Mouse (Mus musculus) Patski (cell line): ENCODE measurements at regions not wholly inside any gene's neighbourhood (a gene's known extent, or its start where the extent isn't known, plus 50 kb on each side); places are given as distances from the start of the nearest gene placed in this dataset.
"Not testable (repeated sequence)": the region's sequence is repeated elsewhere in the genome, so short reads cannot be mapped to it uniquely, and the experiment has no call there.

Source experiments
- ATAC-seq: fragments of 100-300 bp; one replicate; pipeline ENCODE4 v1.8.0; 2021
- CTCF ChIA-PET: fragments of 350-600 bp; sonication (Branson Sonifier 250); formaldehyde crosslinking; loops from one replicate; lab custom pipeline; 2022; ENCODE audit warnings: inconsistent platforms; lab: Charles Lee
- POLR2A ChIA-PET: fragments of 350-600 bp; sonication (Branson Sonifier 250); formaldehyde crosslinking; loops from one replicate; lab custom pipeline; 2022; ENCODE audit warnings: antibody characterized with exemption, inconsistent platforms; lab: Charles Lee
- DNase-seq: peaks from one replicate; pipeline ENCODE4 v3.0.0-alpha.2; 2011; ENCODE audit warnings: low read depth, low spot score
- H3K27me3 ChIP-seq: fragments of 371-371 bp; one replicate; pipeline ENCODE4 v1.5.1; 2021
- CTCF ChIP-seq: fragments of 100-300 bp; IDR thresholded peaks from one replicate; pipeline ENCODE4 v1.5.1; 2021
- in situ Hi-C: fragments of 300-500 bp; cut with MboI; formaldehyde crosslinking; loops from 3 replicates; pipeline ENCODE4 v1.11.1; 2018; ENCODE audit warnings: low pct_unique_long_range_greater_than_20kb, mixed read lengths

DNA sequence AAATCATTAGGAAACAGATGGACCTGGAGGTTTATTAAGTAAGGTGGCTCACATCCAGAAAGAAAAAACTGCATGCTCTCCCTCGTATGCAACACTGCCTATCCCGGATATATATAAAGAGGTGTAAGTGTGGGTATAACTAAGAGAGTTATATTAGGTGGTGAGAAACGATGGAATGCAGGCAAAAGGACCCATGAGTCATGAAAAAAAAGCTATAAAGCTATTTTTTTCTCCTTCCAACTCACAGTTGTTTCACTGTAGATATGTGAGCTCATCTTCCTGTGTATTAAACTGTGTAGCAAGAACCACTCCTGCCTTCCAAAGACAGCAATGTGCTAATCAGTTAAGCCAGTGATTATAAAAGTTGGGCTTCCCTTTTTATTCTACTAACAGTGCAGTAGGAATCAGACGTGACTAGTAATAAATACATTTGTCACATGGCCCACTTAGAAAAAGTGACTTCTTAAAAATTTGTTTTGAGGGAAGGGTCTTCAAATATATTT lies 51.4 kb upstream of the Bdh1 start:
- in situ Hi-C loops, ATAC-seq, H3K27me3 ChIP-seq, CTCF ChIA-PET, POLR2A ChIA-PET, DNase-seq: not testable (repeated sequence)

GRCm38 (mm10) chr16:31369849-31370248 lies 52.2 kb upstream of the Bdh1 start:
- no peak for ATAC-seq
- no peak for DNase-seq
- no peak for TF ChIP-seq CTCF
- H3K27me3 ChIP-seq: no peaks in the 10 kb centered on the region
- ChIA-PET CTCF (no interaction called here), POLR2A (no interaction called here)
- in situ Hi-C loops: loop anchor here (5.0 kb wide), 1 partner anchor 1562 kb away; no protein-coding TSS in a partner anchor

GRCm38 (mm10) chr16:31367521-31368245 lies 53.1 kb upstream of the Apod start:
- H3K27me3 ChIP-seq: no peaks in the 10 kb centered on the region
- TF ChIP-seq CTCF: no peak
- ChIA-PET POLR2A (interaction anchor here (1.0 kb wide), 1 partner anchor 22 kb away, joined by 4 read pairs; no protein-coding TSS in a partner anchor), CTCF (interaction anchor here (1.4 kb wide), 1 partner anchor 58 kb away, joined by 4 read pairs; no protein-coding TSS in a partner anchor)
- in situ Hi-C loops: loop anchor here (5.0 kb wide), 1 partner anchor 1565 kb away; no protein-coding TSS in a partner anchor
- ATAC-seq (no peak), DNase-seq (no peak)

- TF ChIP-seq CTCF: no peak
- ATAC-seq (no peak), DNase-seq (no peak)
- ChIA-PET POLR2A (no interaction called here), CTCF (no interaction called here)
- in situ Hi-C loops: loop anchor here (5.0 kb wide), 1 partner anchor 1566 kb away; no protein-coding TSS in a partner anchor
- H3K27me3 ChIP-seq: no peaks in the 10 kb centered on the region
Measured at GRCm38 (mm10) chr16:31366033-31366432, 51.4 kb upstream of the Apod start.

DNA sequence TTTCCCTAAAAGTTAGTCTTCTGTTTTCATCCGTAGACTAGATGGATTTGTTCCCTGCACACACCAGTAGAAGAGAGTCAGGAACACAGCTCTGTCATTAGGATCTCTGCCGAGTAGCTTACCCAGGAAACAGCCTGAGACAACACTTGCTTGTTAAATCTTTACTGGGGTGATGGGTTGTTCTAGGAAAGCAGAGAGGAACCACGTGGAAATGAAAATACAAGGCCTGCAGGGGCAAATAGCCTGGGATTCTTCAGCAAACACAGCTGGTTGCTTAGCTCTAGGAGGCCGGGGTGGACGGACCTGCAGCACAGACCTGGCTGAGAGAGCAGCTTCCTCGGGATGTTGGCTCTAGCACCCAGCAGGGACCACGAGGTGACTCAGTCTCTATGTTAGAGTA lies 49.9 kb upstream of the Apod start:
- CTCF ChIA-PET: no interaction called here
- DNase-seq (no peak), ATAC-seq (no peak)
- H3K27me3 ChIP-seq: no peaks in the 10 kb centered on the region
- TF ChIP-seq CTCF: no peak
- POLR2A ChIA-PET: no interaction called here
- in situ Hi-C loops: no loop called here
